In the genomic region with DNA sequence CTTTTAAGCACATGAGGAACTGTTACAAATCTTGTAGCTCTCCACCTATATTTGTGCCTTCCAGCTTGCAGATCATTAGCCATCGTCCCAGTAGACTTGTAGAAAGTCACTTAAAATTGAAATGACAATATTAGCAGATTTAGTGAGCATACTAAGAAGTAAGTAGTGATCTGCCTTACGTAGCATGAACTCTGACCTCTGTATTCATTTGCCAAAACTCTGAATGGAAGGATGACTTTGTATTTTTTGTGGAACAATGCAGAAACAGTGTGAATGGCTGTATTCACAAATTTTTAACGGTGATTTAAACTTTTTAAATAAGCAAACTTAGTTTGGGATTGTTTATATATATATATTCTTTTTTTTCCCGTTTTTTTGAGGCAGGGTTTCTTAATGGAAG, we compare ENCODE assay signal across 8 mouse cellular contexts. TPM values are rescaled to one million over a fixed set of nuclear protein-coding genes. Genes with fewer than 3 reads are reported as not detected.
DNase-seq lines count a peak whose midpoint lies in the region; ATAC-seq and TF ChIP-seq lines count a peak whose summit lies in the region.

No protein-coding gene starts in this region.

- H3K4me1 ChIP-seq in kidney, embryonic 16.5 days (ENCODE audit: insufficient read depth, low read length): peaks cover 24% of the 10 kb centered on the region
- peaks cover 19% of the 10 kb centered on the region for H3K4me1 ChIP-seq in embryonic facial prominence, embryonic 10.5 days
- H3K4me1 ChIP-seq in midbrain, postnatal 0 days (ENCODE audit: insufficient read depth, low read length): peaks cover 3% of the 10 kb centered on the region

- no peaks in the 10 kb centered on the region for H3K36me3 ChIP-seq in kidney, embryonic 16.5 days (ENCODE audit: insufficient read depth, low read length)
- H3K36me3 ChIP-seq in embryonic facial prominence, embryonic 10.5 days (replicated peaks): peaks cover 27% of the 10 kb centered on the region; the same call in 1 of the 2 replicates
- no peaks in the 10 kb centered on the region for H3K36me3 ChIP-seq in midbrain, postnatal 0 days (ENCODE audit: insufficient read depth, low read length)

- H3K4me3 ChIP-seq in kidney, embryonic 16.5 days (ENCODE audit: low read length): peak overlapping the region; percentile 33
- H3K4me3 ChIP-seq in embryonic facial prominence, embryonic 10.5 days: peak overlapping the region; percentile 95
- H3K4me3 ChIP-seq in midbrain, postnatal 0 days (ENCODE audit: low read depth, low read length): no peak overlapping the region

- no peak for DNase-seq in kidney, postnatal 25 days
- DNase-seq in embryonic facial prominence, embryonic 10.5 days (ENCODE audit: low spot score): no peak
- peak; percentile 14 for DNase-seq in induced T-regulatory cell, adult 2 months (ENCODE audit: low read depth)
- DNase-seq in midbrain, postnatal 0 days (ENCODE audit: low spot score): no peak
- no peak for DNase-seq in testis, postnatal 14 days (ENCODE audit: low spot score)
- DNase-seq in thymus, postnatal 14 days: no peak

- no peaks in the 10 kb centered on the region for H3K9me3 ChIP-seq in kidney, embryonic 16.5 days (ENCODE audit: low read length)
- no peaks in the 10 kb centered on the region for H3K9me3 ChIP-seq in embryonic facial prominence, embryonic 10.5 days
- H3K9me3 ChIP-seq in midbrain, postnatal 0 days (ENCODE audit: low read length): no peaks in the 10 kb centered on the region

- H3K27me3 ChIP-seq in kidney, embryonic 16.5 days (ENCODE audit: insufficient read depth, low read length): no peaks in the 10 kb centered on the region
- H3K27me3 ChIP-seq in embryonic facial prominence, embryonic 10.5 days (replicated peaks; ENCODE audit: low read depth, poor library complexity, severe bottlenecking): no peaks in the 10 kb centered on the region
- no peaks in the 10 kb centered on the region for H3K27me3 ChIP-seq in midbrain, postnatal 0 days (ENCODE audit: insufficient read depth, low read length)

- H3K9ac ChIP-seq in kidney, embryonic 16.5 days (replicated peaks; ENCODE audit: low read length): no peak overlapping the region; the same call in 1 of the 2 replicates
- H3K9ac ChIP-seq in midbrain, postnatal 0 days (replicated peaks; ENCODE audit: low read length, poor library complexity, severe bottlenecking): no peak overlapping the region

- no peak for ATAC-seq in kidney, embryonic 16.5 days (ENCODE audit: low FRiP score, low TSS enrichment)
- ATAC-seq in midbrain, postnatal 0 days (ENCODE audit: low FRiP score): no peak
- no peak for ATAC-seq in CD4-positive, CD25-positive, alpha-beta regulatory T cell, adult 4 months

- no peak overlapping the region for H3K27ac ChIP-seq in kidney, embryonic 16.5 days (ENCODE audit: low read length)
- no peak overlapping the region for H3K27ac ChIP-seq in embryonic facial prominence, embryonic 10.5 days (replicated peaks)
- no peak overlapping the region for H3K27ac ChIP-seq in midbrain, postnatal 0 days (ENCODE audit: low read depth, low read length)

- WGBS in kidney, embryonic 16.5 days: 43% methylated on average over 4 of the region's 4 CpGs
- 54% methylated on average over 4 of the region's 4 CpGs for WGBS in embryonic facial prominence, embryonic 10.5 days
- WGBS in midbrain, postnatal 0 days: 15% methylated on average over 4 of the region's 4 CpGs

- H3K4me2 ChIP-seq in kidney, embryonic 16.5 days (replicated peaks; ENCODE audit: low read depth, low read length): peak overlapping the region; percentile 60
- peak overlapping the region; percentile 37 for H3K4me2 ChIP-seq in midbrain, postnatal 0 days (ENCODE audit: low read depth, low read length, poor library complexity, severe bottlenecking)

- no peak for TF ChIP-seq CTCF in midbrain, postnatal 0 days (IDR thresholded peaks at IDR 0.05)

RNA-seq across cellular contexts. Expression of a gene that starts 1.8 kb away (rescaled TPM):
- polyA plus RNA-seq in kidney, embryonic 16.5 days (2015; fragmentation: Nextera tagmentation; extraction: Ambion mirVana): 158 and 173 TPM in 2 replicates
- 214 and 216 TPM in 2 replicates for polyA plus RNA-seq in embryonic facial prominence, embryonic 10.5 days (2016; fragmentation: Nextera tagmentation; extraction: Ambion mirVana)
- total RNA-seq in midbrain, postnatal 0 days (2014; rRNA removed): 40.4 and 55.0 TPM in 2 replicates
- 186 and 194 TPM in 2 replicates for polyA plus RNA-seq in midbrain, postnatal 0 days (2015; fragmentation: Nextera tagmentation; extraction: Ambion mirVana)
- 100 to 1,000 TPM in 1 of 2 experiments, 10 to 100 TPM in 1; 97.1 to 108 TPM for polyA plus RNA-seq in CD4-positive, CD25-positive, alpha-beta regulatory T cell, adult 4 months (2017; shearing (Covaris generic))

RNA-seq across cellular contexts. Expression of a gene that starts 1.8 kb away (rescaled TPM):
- polyA plus RNA-seq in kidney, embryonic 16.5 days (2015; fragmentation: Nextera tagmentation; extraction: Ambion mirVana): 101 and 106 TPM in 2 replicates
- 56.0 and 69.3 TPM in 2 replicates for polyA plus RNA-seq in embryonic facial prominence, embryonic 10.5 days (2016; fragmentation: Nextera tagmentation; extraction: Ambion mirVana)
- total RNA-seq in midbrain, postnatal 0 days (2014; rRNA removed): 189 and 204 TPM in 2 replicates
- 222 and 238 TPM in 2 replicates for polyA plus RNA-seq in midbrain, postnatal 0 days (2015; fragmentation: Nextera tagmentation; extraction: Ambion mirVana)
- 100 to 1,000 TPM; 155 to 157 TPM for polyA plus RNA-seq in CD4-positive, CD25-positive, alpha-beta regulatory T cell, adult 4 months (2017; shearing (Covaris generic))

RNA-seq across cellular contexts. Expression of a gene that starts 46.2 kb away (rescaled TPM):
- polyA plus RNA-seq in kidney, embryonic 16.5 days (2015; fragmentation: Nextera tagmentation; extraction: Ambion mirVana): not detected in 2 replicates
- not detected in 2 replicates for polyA plus RNA-seq in embryonic facial prominence, embryonic 10.5 days (2016; fragmentation: Nextera tagmentation; extraction: Ambion mirVana)
- total RNA-seq in midbrain, postnatal 0 days (2014; rRNA removed): not detected in 2 replicates
- not detected in 2 replicates for polyA plus RNA-seq in midbrain, postnatal 0 days (2015; fragmentation: Nextera tagmentation; extraction: Ambion mirVana)
- not detected for polyA plus RNA-seq in CD4-positive, CD25-positive, alpha-beta regulatory T cell, adult 4 months (2017; shearing (Covaris generic))
